Mouse (Mus musculus): ENCODE results near the gene Grin2d. TPM values are rescaled to one million over a fixed set of nuclear protein-coding genes. Genes with fewer than 3 reads are reported as not detected.
A peak's percentile ranks its signal among the peaks of the same experiment; 100 is the strongest.

Grin2d gene
- polyA plus RNA-seq, 1 experiment = 21.1 TPM

DNA sequence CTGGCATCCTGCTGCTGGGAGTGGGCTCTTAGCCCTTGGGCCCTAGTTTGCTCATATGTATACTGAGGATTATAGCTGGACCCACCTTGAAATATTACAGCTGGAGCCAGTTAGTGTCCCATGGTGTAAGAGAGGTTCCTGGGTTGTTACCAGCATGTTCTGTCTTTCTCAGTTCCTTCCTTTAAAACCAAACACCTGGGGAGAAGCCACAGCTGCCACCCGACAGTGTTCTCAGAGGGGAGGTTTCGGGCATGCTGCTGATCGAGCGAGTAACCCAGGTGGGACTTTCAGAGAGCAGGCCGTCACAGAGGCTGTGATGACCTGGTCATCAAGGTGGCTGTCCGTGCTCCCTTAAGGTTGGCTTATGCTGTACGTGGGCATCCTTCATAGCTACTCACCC lies 1.3 kb downstream of the Grin2d start:
- Histone ChIP-seq H3K36me3 (ENCODE audit: control insufficient read depth, insufficient read depth, low read length) (no peaks in the 10 kb centered on the region; the same call in 1 of the 2 replicates), H3K4me1 (ENCODE audit: control insufficient read depth, insufficient read depth, low read length) (peaks cover 18% of the 10 kb centered on the region), H3K27me3 (ENCODE audit: control insufficient read depth, insufficient read depth, low read length) (no peaks in the 10 kb centered on the region), H3K27ac (ENCODE audit: control insufficient read depth, insufficient read depth, low read depth, low read length) (no peak overlapping the region), H3K4me3 (ENCODE audit: control insufficient read depth, low read depth, low read length) (no peak overlapping the region)
- TF ChIP-seq POLR2A (IDR thresholded peaks at IDR 0.05; ENCODE audit: control insufficient read depth, low read depth, low read length) = no peak
- TF ChIP-seq CTCF (IDR thresholded peaks at IDR 0.05; ENCODE audit: control insufficient read depth, insufficient read depth, insufficient replicate concordance, low read depth, low read length) = no peak

DNA sequence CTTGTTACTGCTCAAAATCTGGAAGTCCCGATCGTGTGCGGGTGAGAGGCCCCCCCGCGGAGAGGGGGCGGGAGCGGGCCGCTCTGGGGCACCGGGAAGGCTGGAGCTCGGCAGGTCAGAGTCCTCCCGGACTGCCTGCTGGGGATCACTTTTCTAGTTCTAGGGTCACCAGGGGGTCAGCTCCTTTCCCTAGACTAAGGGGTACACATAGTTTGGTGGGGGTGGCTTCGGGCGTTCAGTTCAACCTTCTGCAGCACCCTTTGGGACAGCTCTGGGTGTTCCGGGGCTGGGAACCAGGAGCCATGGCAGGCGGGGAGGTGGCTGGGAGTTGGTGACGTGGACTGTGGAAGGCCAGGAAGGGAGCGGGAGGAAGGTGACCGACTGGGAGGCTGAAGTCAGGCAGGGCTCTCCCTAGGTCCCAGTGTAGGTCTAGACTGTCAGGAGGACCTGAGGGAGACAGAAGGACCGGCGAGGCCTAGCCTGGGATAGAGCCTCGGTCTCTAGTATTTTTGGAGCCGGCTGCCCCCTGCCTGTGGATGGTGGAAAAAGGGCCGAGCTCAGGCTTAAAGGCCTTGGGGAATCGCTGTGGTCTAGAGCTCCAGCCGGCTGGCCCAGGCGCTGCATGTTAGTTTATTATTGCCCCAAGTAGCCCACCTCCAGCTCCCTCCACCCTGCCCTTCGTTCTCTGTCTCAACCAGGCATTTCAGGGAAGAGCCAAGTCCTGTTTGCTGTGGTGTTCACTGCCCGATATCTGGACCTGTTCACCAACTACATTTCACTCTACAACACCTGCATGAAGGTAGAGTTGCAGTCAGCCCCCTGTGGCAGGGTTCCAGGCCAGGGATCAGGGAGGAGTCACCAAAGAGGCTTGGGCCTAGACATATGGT lies 4.9 kb downstream of the Grin2d start:
- Histone ChIP-seq H3K4me1 (ENCODE audit: control insufficient read depth, insufficient read depth, low read length) (peaks cover 39% of the 10 kb centered on the region), H3K27ac (ENCODE audit: control insufficient read depth, insufficient read depth, low read depth, low read length) (peak overlapping the region; percentile 87), H3K4me3 (ENCODE audit: control insufficient read depth, low read depth, low read length) (peak overlapping the region; percentile 94), H3K36me3 (ENCODE audit: control insufficient read depth, insufficient read depth, low read length) (no peaks in the 10 kb centered on the region; the same call in 1 of the 2 replicates), H3K27me3 (ENCODE audit: control insufficient read depth, insufficient read depth, low read length) (no peaks in the 10 kb centered on the region)
- TF ChIP-seq POLR2A (IDR thresholded peaks at IDR 0.05; ENCODE audit: control insufficient read depth, low read depth, low read length) (no peak), CTCF (IDR thresholded peaks at IDR 0.05; ENCODE audit: control insufficient read depth, insufficient read depth, insufficient replicate concordance, low read depth, low read length) (no peak)

DNA sequence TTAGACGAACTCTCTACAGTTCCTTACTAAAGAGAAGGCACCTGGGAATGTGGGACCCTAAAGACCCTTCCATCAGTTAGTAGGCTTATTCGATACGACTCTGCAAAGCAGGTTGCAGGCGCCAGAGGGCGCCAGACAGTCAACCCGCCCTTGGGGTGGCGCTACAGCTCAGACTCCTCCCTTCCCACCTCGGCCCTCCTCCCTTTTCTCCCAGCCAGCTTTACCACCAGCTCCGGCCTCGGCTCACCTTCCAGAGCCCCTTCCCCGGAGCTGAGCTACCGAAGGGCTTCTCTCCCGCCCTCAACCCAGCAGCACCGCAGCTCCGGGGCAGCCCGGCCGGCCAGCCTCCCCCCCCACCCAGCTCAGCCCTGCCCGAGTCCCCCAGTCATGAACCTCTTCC lies 5.6 kb downstream of the Grin2d start, which contains the start of gene Kdelr1:
Kdelr1 (plus strand) TSS at position 149 of the 400 bp plus-strand sequence.
- Histone ChIP-seq H3K4me1 (ENCODE audit: control insufficient read depth, insufficient read depth, low read length) (peaks cover 44% of the 10 kb centered on the region), H3K27ac (ENCODE audit: control insufficient read depth, insufficient read depth, low read depth, low read length) (peak within 1 kb of the TSS; percentile 87), H3K4me3 (ENCODE audit: control insufficient read depth, low read depth, low read length) (peak within 1 kb of the TSS; percentile 94), H3K27me3 (ENCODE audit: control insufficient read depth, insufficient read depth, low read length) (no peaks in the 10 kb centered on the region), H3K36me3 (ENCODE audit: control insufficient read depth, insufficient read depth, low read length) (no peaks in the 10 kb centered on the region; the same call in 1 of the 2 replicates)
- peak; percentile 91; the same call in 1 of the 2 replicates for TF ChIP-seq CTCF (IDR thresholded peaks at IDR 0.05; ENCODE audit: control insufficient read depth, insufficient read depth, insufficient replicate concordance, low read depth, low read length)
- TF ChIP-seq POLR2A (IDR thresholded peaks at IDR 0.05; ENCODE audit: control insufficient read depth, low read depth, low read length) = peak; percentile 31; the same call in 1 of the 2 replicates

DNA sequence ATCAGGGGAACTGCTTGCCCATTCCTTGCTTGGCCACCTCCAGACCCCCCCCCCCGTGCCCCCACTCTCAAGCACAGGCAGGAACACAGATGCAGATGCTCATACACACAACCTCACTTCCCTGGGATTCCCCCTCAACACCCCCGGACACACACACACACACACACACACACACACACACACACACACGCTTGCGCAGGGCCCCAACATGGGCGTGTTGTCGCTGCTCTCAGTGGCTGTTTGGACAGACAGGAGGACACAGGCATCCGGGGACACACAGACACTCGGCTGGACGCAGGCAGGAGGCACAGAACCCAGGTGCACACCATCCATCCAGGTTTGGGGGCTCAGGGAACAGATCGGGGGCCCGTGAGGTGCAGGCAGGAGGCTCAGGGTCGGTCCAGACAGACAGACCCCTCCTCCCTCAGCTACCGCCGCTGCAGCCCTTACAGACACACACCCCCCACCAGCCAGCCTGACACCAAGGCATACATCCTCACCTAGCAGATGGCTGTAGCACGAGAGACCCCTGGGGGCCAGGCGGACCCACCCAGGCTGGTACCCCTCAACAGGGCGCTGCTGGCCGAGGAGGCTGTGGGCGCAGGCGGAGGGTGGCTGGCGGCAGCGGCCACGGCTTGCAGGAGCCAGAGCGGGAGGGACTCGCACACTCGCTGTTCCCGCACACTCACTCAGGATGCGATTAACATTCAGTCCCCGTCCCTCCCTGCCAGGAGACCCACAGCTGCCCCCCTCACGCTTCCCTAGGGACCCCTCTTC lies 7.7 kb downstream of the Grin2d start:
- Histone ChIP-seq H3K27me3 (ENCODE audit: control insufficient read depth, insufficient read depth, low read length) (no peaks in the 10 kb centered on the region), H3K36me3 (ENCODE audit: control insufficient read depth, insufficient read depth, low read length) (no peaks in the 10 kb centered on the region), H3K4me3 (ENCODE audit: control insufficient read depth, low read depth, low read length) (no peak overlapping the region), H3K4me1 (ENCODE audit: control insufficient read depth, insufficient read depth, low read length) (peaks cover 52% of the 10 kb centered on the region), H3K27ac (ENCODE audit: control insufficient read depth, insufficient read depth, low read depth, low read length) (no peak overlapping the region)
- TF ChIP-seq POLR2A (IDR thresholded peaks at IDR 0.05; ENCODE audit: control insufficient read depth, low read depth, low read length) (no peak; the same call in 1 of the 2 replicates), CTCF (IDR thresholded peaks at IDR 0.05; ENCODE audit: control insufficient read depth, insufficient read depth, insufficient replicate concordance, low read depth, low read length) (no peak)

DNA sequence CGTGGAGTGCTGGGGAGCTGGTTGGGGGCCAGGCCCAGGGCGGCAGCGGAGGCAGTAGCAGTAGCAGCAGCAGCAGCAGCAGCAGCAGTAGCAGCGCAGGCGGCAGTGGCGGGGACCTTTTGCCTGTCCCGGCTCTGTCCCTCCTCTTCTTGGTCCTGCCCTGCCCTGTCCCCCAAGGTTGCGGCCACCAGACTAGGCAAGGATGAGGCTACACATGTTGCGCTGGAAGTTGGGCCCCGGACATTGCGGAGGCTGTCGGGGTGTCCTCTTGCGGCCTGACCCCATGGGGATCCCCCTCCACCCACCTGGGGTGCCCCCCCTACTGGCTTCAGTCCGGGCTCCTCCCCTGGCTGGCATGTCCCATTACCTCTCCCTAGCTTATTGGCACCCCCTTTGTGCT lies 8.4 kb downstream of the Grin2d start:
- no peaks in the 10 kb centered on the region for H3K36me3 ChIP-seq (ENCODE audit: control insufficient read depth, insufficient read depth, low read length)
- TF ChIP-seq POLR2A (IDR thresholded peaks at IDR 0.05; ENCODE audit: control insufficient read depth, low read depth, low read length) (no peak), CTCF (IDR thresholded peaks at IDR 0.05; ENCODE audit: control insufficient read depth, insufficient read depth, insufficient replicate concordance, low read depth, low read length) (no peak)
- no peaks in the 10 kb centered on the region for H3K27me3 ChIP-seq (ENCODE audit: control insufficient read depth, insufficient read depth, low read length)
- no peak overlapping the region for H3K27ac ChIP-seq (ENCODE audit: control insufficient read depth, insufficient read depth, low read depth, low read length)
- peak overlapping the region; percentile 8; the same call in 1 of the 2 replicates for H3K4me3 ChIP-seq (ENCODE audit: control insufficient read depth, low read depth, low read length)
- peaks cover 52% of the 10 kb centered on the region for H3K4me1 ChIP-seq (ENCODE audit: control insufficient read depth, insufficient read depth, low read length)

DNA sequence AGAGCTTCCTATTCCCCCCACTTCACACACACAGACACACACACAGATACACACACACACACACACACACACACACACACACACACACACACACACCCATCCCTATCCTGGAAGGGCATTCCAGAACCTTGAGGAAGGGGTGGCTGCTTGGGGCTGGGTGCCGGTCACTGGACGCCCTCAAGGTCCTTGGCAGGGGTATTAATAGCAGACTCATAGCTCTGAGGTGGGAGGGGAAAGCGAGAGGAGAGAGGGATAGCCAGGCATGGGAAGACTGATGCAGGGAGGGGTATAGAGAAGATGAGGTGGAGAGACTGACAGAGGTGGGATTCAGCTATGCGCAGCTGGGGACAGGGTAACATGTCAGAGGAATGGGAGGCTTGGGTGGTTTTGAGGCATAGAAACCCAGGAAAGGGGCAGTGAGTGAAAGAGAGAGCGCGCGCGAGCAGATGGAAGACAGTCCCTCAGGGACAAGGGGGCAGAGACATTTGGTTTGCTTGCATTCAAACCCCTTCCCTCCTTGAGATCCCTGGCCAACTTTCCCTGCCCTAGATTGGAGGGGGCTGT lies 9.0 kb downstream of the Grin2d start:
- Histone ChIP-seq H3K36me3 (ENCODE audit: control insufficient read depth, insufficient read depth, low read length) (no peaks in the 10 kb centered on the region), H3K4me3 (ENCODE audit: control insufficient read depth, low read depth, low read length) (no peak overlapping the region), H3K4me1 (ENCODE audit: control insufficient read depth, insufficient read depth, low read length) (peaks cover 51% of the 10 kb centered on the region), H3K27me3 (ENCODE audit: control insufficient read depth, insufficient read depth, low read length) (no peaks in the 10 kb centered on the region), H3K27ac (ENCODE audit: control insufficient read depth, insufficient read depth, low read depth, low read length) (no peak overlapping the region)
- TF ChIP-seq CTCF (IDR thresholded peaks at IDR 0.05; ENCODE audit: control insufficient read depth, insufficient read depth, insufficient replicate concordance, low read depth, low read length) (no peak), POLR2A (IDR thresholded peaks at IDR 0.05; ENCODE audit: control insufficient read depth, low read depth, low read length) (no peak)

All from testis, adult 2 months (tissue).